Mouse (Mus musculus) Patski (cell line): Measurements from ENCODE around the gene Idnk. TPM values are rescaled to one million over a fixed set of nuclear protein-coding genes. Genes with fewer than 3 reads are reported as not detected.

Source experiments
- ATAC-seq: fragments of 100-300 bp; one replicate; pipeline ENCODE4 v1.8.0; 2021
- CTCF ChIA-PET: fragments of 350-600 bp; sonication (Branson Sonifier 250); formaldehyde crosslinking; loops from one replicate; lab custom pipeline; 2022; ENCODE audit warnings: inconsistent platforms; lab: Charles Lee
- POLR2A ChIA-PET: fragments of 350-600 bp; sonication (Branson Sonifier 250); formaldehyde crosslinking; loops from one replicate; lab custom pipeline; 2022; ENCODE audit warnings: antibody characterized with exemption, inconsistent platforms; lab: Charles Lee
- DNase-seq: peaks from one replicate; pipeline ENCODE4 v3.0.0-alpha.2; 2011; ENCODE audit warnings: low read depth, low spot score
- H3K27me3 ChIP-seq: fragments of 371-371 bp; one replicate; pipeline ENCODE4 v1.5.1; 2021
- CTCF ChIP-seq: fragments of 100-300 bp; IDR thresholded peaks from one replicate; pipeline ENCODE4 v1.5.1; 2021
- in situ Hi-C: fragments of 300-500 bp; cut with MboI; formaldehyde crosslinking; loops from 3 replicates; pipeline ENCODE4 v1.11.1; 2018; ENCODE audit warnings: low pct_unique_long_range_greater_than_20kb, mixed read lengths
- polyA plus RNA-seq: library from polyadenylated mRNA; unstranded; gene quantifications from one replicate; pipeline ENCODE4 v1.2.3, GENCODE M21; 2021

The Idnk gene
- polyA plus RNA-seq, 1 experiment from 2014 or later: 29.4 TPM

DNA sequence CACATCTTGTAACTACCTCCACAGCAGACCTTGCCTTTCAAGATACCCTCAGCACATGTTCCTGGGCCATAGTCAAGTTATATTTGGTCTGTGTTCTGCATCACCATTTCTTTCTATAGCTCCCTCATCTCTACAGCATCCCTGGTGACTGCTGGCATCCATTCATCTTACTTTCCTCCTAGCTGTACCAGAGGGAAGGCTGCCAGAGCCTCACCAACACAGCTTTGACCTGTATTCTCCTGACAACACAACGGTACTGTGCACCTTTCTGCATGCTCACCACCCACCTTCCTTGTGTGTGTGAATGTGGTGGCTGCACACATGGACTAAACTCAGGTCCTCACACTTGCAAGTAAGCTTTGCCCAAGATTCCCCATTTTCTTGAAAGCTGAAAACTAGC is 45.5 kb downstream of the Idnk start:
- no peak for TF ChIP-seq CTCF
- ChIA-PET POLR2A (no interaction called here), CTCF (interaction anchor here (1.8 kb wide), 1 partner anchor 11 kb away, joined by 7 read pairs; no protein-coding TSS in a partner anchor)
- ATAC-seq (no peak), DNase-seq (no peak)
- H3K27me3 ChIP-seq: no peaks in the 10 kb centered on the region
- in situ Hi-C loops: no loop called here

DNA sequence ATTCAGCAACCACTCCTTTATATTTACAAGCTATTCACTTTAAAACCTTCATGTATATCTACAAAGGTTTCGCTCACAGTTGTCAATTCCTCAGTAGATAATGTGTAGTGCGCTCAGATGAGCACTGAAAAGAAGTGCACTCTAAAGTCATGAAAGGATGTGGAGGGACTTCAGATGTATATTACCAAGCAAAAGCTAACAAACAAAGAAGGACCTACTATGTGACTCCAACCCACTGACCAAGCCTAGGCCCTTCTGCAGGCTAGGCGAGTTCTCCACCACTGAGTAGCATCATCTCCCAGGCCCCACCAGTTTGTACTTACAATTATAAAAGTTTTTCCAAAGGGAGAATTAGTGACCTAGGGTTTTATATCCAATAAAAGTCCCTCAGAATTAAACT is 46.8 kb downstream of the Idnk start:
- in situ Hi-C loops: no loop called here
- ChIA-PET CTCF (interaction anchor here (1.6 to 1.8 kb wide), 2 partner anchors 9 to 10 kb away, joined by 4 to 7 read pairs; no protein-coding TSS in a partner anchor), POLR2A (no interaction called here)
- no peaks in the 10 kb centered on the region for H3K27me3 ChIP-seq
- no peak for TF ChIP-seq CTCF
- ATAC-seq (no peak), DNase-seq (no peak)

DNA sequence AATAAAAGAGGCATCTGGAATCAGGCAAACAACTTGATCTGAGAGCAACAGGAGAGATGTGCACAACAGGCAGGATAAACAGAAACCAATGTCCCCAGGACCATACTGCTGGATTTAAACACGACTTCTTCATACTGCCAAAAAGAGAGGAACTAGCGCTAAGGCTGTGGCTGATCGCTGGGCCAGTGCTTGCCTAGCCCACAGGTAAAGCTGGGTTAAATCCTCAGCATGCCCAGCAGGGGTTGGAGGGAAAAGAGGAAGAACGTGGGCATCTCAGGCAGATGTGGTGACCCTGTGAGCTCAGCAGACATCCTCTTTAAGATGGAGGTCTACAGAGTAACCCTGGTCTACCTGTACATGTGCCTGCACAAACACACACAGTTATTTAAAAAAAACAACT is 47.5 kb downstream of the Idnk start:
- ChIA-PET CTCF (interaction anchor here (1.6 kb wide), 1 partner anchor 10 kb away, joined by 4 read pairs; no protein-coding TSS in a partner anchor), POLR2A (no interaction called here)
- TF ChIP-seq CTCF: no peak
- ATAC-seq: no peak
- DNase-seq: no peak
- in situ Hi-C loops: no loop called here
- no peaks in the 10 kb centered on the region for H3K27me3 ChIP-seq

DNA sequence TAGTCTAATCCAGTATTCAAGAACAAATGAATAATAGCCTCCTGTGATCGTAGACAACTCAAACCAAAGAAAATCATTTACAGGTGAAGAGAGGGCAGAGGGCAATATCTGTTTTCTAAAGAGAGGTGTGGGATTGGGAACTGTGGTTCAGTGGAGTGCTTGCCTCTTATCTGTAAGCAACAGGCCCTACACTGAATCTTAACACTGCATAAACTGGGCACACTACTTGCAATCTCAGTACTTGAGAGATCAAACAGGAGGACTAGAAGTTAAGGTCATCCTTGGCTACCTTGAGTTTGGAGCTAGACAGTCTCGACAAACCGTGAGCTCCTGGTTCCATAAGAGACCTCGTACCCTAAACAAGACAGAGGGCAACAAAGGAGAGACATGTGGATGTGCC is 48.6 kb downstream of the Idnk start:
- CTCF ChIA-PET: interaction anchor here (0.9 kb wide), 1 partner anchor 9 kb away, joined by 3 read pairs; no protein-coding TSS in a partner anchor

DNA sequence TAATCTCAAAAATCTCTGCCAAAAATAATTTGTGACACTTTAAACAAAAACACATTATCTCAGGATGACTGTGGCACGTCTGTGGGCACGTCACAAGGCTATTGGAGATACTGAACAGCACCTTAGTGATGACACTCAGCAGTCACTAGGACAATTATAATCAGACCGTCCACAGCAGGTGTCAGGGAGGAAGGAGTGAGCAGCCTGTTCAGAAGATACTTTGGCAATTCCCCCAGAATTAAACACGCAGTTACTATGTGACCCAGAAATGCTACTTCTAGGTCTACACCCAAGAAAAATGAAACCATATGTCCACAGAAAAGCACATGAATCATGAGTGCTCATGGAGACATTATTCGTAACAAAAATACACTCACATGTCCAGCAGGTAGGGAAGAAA is 53.0 kb downstream of the Idnk start:
- ChIA-PET POLR2A (no interaction called here), CTCF (interaction anchor here (1.8 kb wide), 1 partner anchor 14 kb away, joined by 5 read pairs; no protein-coding TSS in a partner anchor)
- ATAC-seq (no peak), DNase-seq (no peak)
- no peaks in the 10 kb centered on the region for H3K27me3 ChIP-seq
- in situ Hi-C loops: no loop called here
- TF ChIP-seq CTCF: no peak

More for the DNA sequence above, 48.6 kb downstream of the Idnk start:
- no peak for TF ChIP-seq CTCF
- in situ Hi-C loops: no loop called here
- ATAC-seq: no peak
- DNase-seq: no peak
- no peaks in the 10 kb centered on the region for H3K27me3 ChIP-seq
- POLR2A ChIA-PET: no interaction called here

DNA sequence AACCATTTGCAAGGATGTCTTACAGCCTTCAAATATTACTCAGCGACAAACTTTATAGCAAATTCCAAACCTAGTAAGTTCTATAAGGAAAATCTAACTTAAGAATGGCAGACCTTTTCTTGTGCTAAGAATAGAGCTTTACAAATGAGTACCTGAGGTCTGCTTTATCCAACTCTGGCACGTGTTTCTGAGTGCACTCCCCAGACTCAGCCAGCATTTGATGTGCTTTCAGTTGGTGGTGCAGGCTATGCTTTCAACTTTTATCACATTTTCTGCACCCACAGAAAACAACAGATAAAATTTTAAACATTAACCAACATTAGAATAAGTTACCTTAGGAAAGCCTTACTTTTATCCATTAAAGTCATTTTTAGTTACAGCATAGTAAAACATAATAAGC is 55.1 kb downstream of the Idnk start:
- ChIA-PET POLR2A (no interaction called here), CTCF (interaction anchor here (1.2 kb wide), 1 partner anchor 24 kb away, joined by 3 read pairs; no protein-coding TSS in a partner anchor)
- no peaks in the 10 kb centered on the region for H3K27me3 ChIP-seq
- no peak for TF ChIP-seq CTCF
- in situ Hi-C loops: no loop called here
- ATAC-seq (no peak), DNase-seq (no peak)

DNA sequence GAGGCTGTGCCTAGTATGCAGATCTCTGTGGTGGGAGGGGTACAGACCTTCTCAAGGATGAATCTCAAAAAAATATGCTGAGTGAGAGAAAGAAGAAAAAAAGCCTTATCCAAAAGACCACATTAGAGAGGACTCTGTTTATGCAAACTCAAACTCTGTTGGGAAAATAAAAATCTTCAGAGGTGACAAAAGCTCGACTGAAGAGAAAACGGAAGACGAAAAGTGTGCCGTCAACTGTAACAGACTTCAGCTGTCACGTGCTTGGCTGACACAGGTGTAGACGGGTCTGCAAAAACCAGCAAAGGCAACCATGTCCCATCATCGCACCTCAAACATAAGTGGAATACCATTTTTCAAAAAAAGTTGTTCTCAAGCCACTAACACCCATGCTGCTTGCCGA is 56.4 kb downstream of the Idnk start:
- CTCF ChIA-PET: interaction anchor here (2.2 kb wide), 1 partner anchor 11 kb away, joined by 7 read pairs; no protein-coding TSS in a partner anchor
- DNase-seq: no peak
- no peaks in the 10 kb centered on the region for H3K27me3 ChIP-seq
- TF ChIP-seq CTCF: no peak
- in situ Hi-C loops: no loop called here
- no peak for ATAC-seq
- POLR2A ChIA-PET: no interaction called here

Other genes starting within 250 kb of the Idnk start
- not detected for gene Spock1, start 249.3 kb upstream of the Idnk start, polyA plus RNA-seq
- gene Klhl3, start 44.1 kb upstream of the Idnk start, polyA plus RNA-seq: 0.35 TPM
- 159 TPM for gene Hnrnpa0, start 29.1 kb upstream of the Idnk start, polyA plus RNA-seq
- 132 TPM for gene Ubqln1, start 58.0 kb downstream of the Idnk start, polyA plus RNA-seq
- 70.2 TPM for gene Gkap1, start 118.0 kb downstream of the Idnk start, polyA plus RNA-seq
- gene Kif27, start 201.5 kb downstream of the Idnk start, polyA plus RNA-seq: 1.3 TPM
- gene 2210016F16Rik, start 227.6 kb downstream of the Idnk start, polyA plus RNA-seq: 5.9 TPM
- 19.1 TPM for gene Rmi1, start 244.6 kb downstream of the Idnk start, polyA plus RNA-seq
- gene Hnrnpk, start 245.7 kb downstream of the Idnk start, polyA plus RNA-seq: 797 TPM